Mouse (Mus musculus): ENCODE results near the gene Pnpla2.

GRCm38 (mm10) chr7:141501820-141502555 is 47.0 kb downstream of the Pnpla2 start:
- TF ChIP-seq CTCF (conservative IDR thresholded peaks at IDR 0.05; ENCODE audit: low read length) = no peak
- TF ChIP-seq POU5F1 (IDR thresholded peaks at IDR 0.05; ENCODE audit: borderline replicate concordance, low read length) = no peak
